Mouse (Mus musculus): ENCODE measurements around the gene Ifitm5.
"Not testable (repeated sequence)": the region's sequence is repeated elsewhere in the genome, so short reads cannot be mapped to it uniquely, and the experiment has no call there.

Ifitm5 gene

DNA sequence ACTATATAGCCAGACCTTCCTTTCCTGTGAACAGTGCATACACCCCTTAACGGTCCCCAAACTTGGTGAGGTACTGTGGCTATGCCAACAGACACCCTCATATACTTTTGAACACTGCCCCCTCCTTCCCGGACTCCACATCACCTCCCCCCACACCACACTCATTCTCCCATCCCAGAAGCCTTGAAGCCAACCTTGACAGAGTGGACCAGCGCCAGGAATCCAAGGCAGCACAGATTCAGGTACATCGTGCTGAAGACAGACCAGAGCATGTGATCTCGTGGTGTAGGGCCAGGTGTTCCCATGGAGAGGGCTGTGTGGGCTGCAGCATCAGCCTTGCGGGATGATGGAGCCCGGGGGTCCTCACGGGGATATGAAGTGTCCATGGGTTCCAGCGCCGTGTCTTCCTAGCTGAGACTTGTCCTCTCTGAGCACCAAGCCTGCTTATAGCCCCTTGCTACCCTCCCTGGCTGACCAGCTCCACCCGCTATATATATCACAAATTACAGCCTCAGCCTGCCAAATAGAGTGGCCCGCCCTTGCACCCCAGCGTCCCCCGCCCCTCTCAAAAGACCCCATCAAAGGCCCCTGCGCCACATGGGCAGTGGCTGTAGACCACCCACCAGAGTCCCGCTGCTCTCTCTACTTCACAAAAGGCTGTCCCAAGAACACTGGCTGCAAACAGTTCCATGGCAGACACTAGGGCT is at the start of gene Ifitm5:
Gene Ifitm5 (minus strand): TSS at position 468 of the 707 bp plus-strand sequence.
- no peak for DNase-seq

DNA sequence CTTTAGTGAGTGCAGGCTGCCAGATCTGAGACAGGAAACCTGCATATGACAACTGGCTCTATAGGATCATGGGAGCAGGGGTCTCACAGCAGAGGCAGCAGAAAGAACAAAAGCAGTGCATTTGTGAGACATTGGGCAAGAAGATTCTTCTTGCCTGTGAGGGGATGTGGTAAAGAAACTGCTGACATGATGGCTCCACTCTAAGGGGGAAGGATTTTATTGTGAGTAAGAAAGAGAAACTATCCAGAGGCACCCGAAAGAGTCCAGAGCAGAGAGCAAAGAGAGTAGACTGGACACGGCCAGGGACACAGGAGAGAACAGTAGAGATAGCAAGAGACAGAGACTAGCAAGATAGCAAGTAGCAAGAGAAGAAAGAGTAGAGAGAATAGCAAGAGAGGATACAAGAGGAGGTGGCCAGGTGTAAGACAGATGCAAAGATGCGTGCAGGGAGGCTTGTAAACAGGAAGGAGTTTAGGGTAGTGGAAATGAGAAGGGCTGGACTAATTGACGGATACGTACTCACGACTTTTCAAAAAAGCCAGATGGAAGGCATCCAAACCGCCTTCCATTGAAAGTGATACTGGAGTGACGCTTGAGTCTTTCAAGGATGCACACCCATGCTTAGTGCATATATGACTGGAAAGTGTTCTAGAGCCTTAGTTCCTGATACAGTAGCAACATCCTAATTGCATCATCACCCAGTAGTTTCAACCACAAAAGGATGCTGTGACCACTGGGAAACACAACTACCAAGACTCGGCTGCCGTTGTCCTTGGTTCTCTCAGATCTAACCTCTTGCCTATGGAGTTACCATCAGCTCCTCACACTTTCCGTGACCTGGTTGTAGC is 49.0 kb upstream of the Ifitm5 start:
- DNase-seq = no peak

GRCm38 (mm10) chr7:140997817-140998216 is 47.7 kb upstream of the Ifitm5 start:
- no peak for DNase-seq

- DNase-seq = no peak
These were observed 41.1 kb upstream of the Ifitm5 start for GRCm38 (mm10) chr7:140991117-140991689.

DNA sequence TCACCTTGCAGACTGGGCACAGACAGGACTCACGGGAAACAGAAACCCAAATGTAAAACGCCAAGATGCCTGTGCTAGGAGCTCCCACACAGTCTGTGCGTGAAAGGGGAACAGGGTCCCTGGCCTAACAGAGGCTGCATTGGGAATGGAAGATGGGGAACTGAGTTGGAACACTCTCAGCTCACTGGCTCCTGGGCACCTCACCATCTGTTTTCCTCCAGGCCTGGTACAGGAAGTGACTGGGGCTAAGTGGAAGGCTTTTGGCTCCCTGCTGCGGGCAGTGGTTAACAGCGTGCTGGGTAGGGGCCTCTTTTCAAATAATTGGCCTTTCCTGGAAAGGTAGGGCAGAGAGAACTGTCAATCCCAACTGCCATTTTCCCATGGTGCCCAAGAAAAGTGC is 40.5 kb upstream of the Ifitm5 start:
- no peak for DNase-seq

DNA sequence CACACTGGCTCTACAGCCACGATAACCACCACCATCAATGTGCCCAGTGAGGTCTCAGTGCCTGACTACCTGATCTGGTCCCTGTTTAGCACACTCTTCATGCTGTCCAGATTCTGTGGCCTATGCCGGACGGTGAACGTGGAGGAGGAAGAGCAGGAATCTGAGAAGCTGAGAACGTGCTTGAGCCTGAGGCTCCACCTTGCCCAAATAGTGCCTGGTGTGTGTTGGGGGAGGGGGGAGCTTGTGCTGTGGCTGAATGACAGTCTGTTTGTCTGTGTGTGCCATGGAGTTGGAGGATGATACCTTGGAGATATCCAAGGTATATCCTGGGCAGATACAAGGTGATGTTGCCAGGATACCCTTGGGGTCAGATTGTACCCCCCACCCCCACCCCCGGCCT is 40.1 kb upstream of the Ifitm5 start:
- DNase-seq = no peak

DNA sequence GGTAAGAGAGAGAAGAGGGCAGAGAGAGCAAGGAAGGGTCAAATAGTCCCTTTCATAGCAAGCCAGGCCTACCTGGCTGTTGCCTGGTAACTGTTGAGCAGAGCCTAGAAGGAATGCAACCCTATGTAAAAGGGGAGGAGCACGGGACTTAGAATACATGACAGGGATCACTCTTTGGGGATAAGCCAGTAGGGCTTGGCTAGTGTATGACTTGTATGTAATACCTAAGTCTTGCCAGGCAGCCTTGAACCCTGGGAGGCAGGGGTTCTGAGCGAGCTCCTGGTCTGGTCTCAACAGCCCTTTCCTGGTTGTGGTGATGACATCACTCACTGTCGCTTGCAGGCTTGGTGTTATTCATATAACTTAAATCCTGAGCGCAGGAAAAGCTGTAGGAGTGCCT is 38.9 kb upstream of the Ifitm5 start:
- no peak for DNase-seq

DNA sequence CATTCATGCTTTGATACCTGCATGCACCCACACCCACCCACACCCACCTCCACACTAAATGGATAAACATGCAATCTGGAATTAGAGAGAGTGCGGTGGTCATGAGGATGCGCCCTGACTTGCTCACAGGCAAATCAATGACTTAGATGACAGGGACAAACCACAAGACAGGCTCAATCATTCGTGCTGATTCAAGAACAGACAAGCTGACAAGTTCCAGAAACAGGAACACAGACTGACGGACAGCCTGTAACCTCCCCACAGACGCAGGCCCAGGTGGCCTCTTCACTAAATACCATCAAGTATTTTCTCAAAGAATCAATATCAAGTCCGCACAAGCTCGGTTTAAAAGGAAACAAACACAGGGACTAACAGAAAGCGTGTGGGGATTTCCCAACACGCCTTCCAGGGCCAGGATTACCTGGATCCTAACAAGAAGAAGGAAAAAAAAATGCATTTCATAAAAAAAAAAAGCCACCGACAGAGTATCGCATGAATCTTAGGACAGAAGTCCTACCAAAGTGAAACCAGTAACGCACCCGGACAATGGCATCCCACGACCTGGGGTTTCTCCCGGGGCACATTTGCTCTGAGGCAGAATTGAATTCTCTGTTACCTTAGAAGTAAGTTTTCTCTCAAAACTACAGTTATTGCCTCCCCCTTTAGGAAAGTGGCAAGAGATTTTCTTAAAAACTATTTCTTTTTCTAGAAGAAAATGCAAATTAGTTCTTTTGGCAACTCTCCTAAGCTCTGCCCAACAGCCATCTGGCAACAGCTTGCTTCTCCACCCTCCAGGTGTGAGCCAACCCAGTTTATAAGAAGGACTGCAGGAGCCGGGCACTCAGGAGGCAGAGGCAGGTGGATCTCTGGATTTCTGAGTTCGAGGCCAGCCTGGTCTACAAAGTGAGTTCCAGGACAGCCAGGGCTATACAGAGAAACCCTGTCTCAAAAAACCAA is 37.4 kb upstream of the Ifitm5 start:
- peak; percentile 62 for DNase-seq

- no peak for DNase-seq
These were observed 32.9 kb upstream of the Ifitm5 start for GRCm38 (mm10) chr7:140982971-140983370.

DNA sequence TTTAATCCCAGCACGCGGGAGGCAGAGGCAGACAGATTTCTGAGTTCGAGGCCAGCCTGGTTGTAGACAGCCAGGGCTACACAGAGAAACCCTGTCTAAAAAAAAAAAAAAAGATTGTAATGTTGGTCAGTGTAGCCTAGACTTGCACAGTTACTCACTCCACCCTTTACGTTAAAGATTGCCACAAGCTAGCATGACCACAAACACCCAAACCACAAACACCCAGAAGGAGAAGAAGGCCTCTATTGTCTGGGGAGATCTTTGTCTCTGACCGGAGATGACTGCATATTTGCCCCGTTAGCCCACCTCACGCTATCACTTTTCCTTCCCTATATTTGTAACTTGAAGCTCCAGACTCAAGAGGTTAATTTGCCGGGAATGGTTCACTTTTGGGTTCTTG is 31.6 kb upstream of the Ifitm5 start:
- DNase-seq = no peak

DNA sequence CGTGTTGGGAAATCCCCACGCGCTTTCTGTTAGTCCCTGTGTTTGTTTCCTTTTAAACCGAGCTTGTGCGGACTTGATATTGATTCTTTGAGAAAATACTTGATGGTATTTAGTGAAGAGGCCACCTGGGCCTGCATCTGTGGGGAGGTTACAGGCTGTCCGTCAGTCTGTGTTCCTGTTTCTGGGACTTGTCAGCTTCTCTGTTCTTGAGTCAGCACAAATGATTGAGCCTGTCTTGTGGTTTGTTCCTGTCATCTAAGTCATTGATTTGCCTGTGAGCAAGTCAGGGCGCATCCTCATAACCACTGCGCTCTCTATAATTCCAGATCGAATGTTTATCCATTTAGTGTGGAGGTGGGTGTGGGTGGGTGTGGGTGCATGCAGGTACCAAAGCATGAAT is 26.6 kb upstream of the Ifitm5 start:
- not testable (repeated sequence) for DNase-seq

DNA sequence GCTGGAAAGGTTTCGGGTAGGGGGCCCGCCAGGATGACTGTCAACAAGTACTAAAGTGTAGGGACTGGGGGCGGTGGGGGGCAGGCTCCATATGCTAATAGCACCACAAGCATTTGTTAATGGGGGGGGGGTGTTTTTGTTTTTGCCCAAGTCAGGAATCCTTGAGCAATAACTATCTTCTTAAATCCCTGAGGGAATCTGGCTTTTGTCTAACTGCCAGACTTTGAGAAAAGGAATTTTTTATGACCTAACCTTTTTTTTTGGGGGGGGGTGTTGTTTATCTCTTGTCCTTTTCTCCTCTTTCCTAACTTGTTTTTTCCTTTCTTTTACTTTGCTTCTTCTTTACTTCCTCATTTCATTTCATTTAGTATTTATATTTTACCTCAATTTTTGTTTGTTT is 25.4 kb upstream of the Ifitm5 start:
- no peak for DNase-seq

DNA sequence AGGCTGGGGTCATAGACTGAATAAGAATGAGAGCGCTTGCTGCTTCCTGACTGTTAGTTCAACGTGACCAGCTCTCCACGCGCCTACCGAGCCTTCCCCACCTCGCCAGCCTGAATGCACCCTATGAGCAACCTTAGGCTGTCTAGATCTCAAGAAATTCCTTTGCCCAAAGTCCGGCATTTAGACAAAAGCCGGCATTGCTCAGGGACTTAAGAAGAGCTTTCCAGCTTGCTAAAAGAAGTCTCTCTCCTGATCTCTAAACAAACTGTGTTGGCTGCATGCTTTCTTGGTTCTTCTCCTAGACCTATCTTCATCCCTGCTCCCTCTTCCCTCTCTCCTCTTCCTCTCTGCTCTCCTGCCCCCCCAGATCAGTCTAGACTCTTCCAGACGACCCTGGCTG is 24.8 kb upstream of the Ifitm5 start:
- DNase-seq = no peak

DNA sequence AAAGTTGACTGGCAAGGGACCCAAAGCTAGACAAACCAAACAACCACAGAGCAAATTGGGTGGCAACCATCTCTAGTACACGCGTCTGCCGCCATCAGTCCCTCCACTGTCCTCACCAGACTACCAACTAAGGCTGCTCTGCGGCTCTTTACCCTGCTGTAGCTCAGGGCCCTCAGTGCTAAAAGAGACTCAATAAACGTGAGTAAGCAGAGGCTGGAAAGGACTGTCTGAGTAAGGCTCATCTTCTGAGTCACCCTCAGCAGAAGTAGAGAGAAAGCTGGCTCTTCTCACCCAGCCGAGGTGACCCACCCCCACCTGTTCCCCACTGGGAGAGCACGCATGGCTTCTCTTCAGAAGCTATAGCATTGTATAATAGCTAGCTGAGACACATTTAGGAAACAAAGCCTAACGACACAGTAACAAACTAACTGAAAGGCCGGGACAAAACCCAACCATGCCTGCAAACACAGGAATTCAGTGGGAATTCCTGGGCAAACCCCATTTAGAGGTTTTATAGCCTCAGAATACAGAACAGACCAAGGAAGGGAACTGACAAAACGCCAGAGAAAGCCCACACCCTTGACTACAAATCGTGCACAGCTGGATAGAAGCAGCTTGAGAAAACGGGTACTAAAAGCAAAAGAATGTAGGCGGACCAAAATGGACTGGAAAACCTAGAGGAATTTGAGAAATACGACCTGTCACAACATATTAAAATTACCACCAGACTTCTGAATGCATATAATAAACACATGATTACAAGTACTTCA is 23.5 kb upstream of the Ifitm5 start:
- peak; percentile 39 for DNase-seq

GRCm38 (mm10) chr7:140971479-140972171 is 21.5 kb upstream of the Ifitm5 start:
- no peak for DNase-seq

DNA sequence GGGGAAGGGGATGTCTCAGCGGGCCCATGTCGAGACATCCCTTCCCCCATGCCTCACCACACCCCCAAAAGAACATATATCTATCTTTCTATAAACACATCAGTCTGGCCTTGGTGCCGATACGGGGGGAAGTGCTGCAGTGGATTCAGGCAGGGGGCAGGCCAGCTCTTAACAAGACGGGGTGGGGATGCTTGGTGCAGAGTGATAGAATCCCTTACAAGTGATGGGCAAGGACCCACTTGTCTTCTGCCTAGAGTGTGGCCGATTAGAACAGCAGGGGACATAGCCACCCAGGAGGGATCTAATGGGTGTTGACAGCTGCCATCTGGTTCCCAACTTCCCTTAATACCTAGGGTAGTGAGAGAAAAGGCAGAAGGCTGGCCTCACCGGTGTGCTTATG is 20.8 kb upstream of the Ifitm5 start:
- no peak for DNase-seq

GRCm38 (mm10) chr7:140968710-140969109 is 18.6 kb upstream of the Ifitm5 start:
- not testable (repeated sequence) for DNase-seq

DNA sequence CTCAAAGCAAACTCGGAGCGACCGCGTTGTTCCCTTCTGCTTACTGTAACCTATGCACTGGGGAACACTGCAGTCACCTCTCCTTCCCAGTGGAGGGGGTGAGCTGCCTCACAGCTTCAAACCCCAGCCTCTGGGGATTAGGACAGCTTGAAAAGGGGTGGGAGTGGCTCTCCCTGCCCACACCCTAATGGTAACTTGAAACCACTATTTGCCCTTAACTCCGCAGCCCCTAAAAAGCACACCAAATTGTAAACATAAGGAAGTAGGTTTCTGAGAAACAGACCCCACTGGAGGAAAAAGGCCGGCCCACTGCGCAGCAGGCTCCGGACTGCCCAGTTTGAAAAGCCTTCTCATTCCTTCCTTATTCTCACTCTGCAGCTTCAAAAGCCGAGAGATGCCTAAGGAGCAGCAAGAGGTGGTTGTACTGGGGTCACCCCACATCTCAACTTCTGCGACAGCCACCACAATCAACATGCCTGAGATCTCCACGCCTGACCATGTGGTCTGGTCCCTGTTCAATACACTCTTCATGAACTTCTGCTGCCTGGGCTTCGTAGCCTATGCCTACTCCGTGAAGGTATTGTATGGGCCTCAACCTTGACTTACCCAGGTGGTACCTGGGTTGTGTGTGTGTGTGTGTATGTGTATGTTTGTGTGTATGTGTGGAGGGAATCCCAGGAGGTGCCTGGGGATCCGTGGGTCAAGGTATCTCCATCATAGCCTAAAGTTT is 17.9 kb upstream of the Ifitm5 start:
- DNase-seq = no peak

DNA sequence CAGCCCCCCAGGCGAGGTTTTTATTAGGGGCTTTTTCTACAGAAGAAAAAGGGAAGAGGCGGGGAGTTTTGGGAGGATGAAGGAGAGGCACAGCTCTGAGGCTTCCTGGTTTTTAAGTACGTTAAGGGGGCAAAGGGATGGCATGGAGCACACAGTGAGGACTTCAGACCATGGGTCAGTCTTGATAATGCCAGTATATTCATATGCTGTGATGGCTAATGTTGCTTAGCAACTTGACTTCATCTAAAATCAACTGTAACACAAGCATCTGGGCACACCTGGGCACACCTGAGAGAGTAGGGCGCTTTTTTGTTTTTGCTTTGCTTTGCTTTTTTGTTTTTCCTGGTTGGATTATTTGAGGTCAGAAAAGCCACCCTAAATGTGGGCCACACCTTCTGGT is 16.8 kb upstream of the Ifitm5 start, which contains the start of gene Ifitm1:
Gene Ifitm1 (plus strand): TSS at position 301 of the 400 bp plus-strand sequence.
- no peak for DNase-seq

DNA sequence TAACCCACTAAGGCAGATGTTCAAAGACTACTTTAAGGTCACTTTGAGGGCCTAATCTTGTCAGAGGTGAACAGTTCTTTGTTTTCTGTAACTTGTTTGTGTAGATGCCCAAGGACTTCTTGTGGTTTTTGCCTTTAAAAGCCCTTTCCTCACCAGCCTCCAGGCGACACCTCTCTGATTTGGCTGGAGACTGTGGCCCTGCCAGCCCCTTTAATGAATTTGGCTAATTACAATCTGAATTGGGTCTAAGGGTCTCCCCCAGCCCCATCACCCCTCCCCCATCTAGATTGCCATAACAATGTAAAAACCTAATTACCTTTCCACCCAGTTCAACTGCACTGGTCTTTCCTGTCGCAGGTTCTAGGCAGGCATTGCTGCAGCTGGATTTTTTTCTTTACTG is 12.6 kb upstream of the Ifitm5 start:
- no peak for DNase-seq

GRCm38 (mm10) chr7:140961416-140961815 is 11.3 kb upstream of the Ifitm5 start:
- no peak for DNase-seq

All from right cerebral cortex, adult 18-20 months (tissue).